In the genomic region with DNA sequence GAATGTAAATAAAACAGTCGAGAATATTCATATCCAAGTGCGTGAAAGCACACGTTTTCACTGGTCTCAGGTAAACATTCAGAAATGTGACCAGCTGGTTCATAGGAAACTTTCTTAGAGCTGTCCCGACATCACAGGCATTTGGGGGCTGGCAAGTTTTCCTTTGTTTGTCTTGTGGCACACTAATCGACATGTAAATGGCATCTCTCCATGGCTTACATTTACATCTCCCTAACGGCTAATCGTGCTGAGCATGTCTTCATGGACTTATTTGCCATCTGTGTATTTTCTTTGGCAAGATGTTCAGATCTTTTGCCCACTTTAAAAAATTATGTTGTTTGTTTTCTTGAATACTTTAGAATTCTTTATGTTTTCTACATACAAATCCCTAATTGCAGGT, we compare ENCODE assay signal across 35 mouse cellular contexts. TPM values are rescaled to one million over a fixed set of nuclear protein-coding genes. Genes with fewer than 3 reads are reported as not detected.
"Had no signal": no experiment of that assay in that cellular context is flagged by ENCODE, and none has a peak within 500 bp of the region (broad histone marks: within the 10 kb centered on the region; RNA-seq: fewer than 3 reads in every experiment).

No protein-coding gene starts in this region.

- H3K27ac ChIP-seq: heart, embryonic 13.5 days; heart, embryonic 15.5 days; hindbrain, embryonic 10.5 days; hindbrain, embryonic 12.5 days; hindbrain, embryonic 13.5 days; hindbrain, embryonic 14.5 days; hindbrain, embryonic 15.5 days; hindbrain, postnatal 0 days; intestine, embryonic 15.5 days; kidney, embryonic 15.5 days; kidney, postnatal 0 days; left cerebral cortex, adult 2 months had no signal

- H3K4me2 ChIP-seq: heart, embryonic 12.5 days; heart, embryonic 13.5 days; heart, embryonic 15.5 days; hindbrain, embryonic 12.5 days; hindbrain, embryonic 13.5 days; hindbrain, embryonic 14.5 days; hindbrain, embryonic 15.5 days; intestine, embryonic 15.5 days; kidney, embryonic 15.5 days had no signal

- H3K4me1 ChIP-seq: heart, embryonic 12.5 days; heart, embryonic 13.5 days; heart, embryonic 15.5 days; hindbrain, embryonic 10.5 days; hindbrain, embryonic 12.5 days; hindbrain, embryonic 13.5 days; hindbrain, embryonic 15.5 days; intestine, embryonic 15.5 days; kidney, embryonic 15.5 days had no signal

- H3K9me3 ChIP-seq: heart, embryonic 15.5 days; hindbrain, embryonic 10.5 days; hindbrain, embryonic 12.5 days; hindbrain, embryonic 13.5 days; hindbrain, embryonic 15.5 days; intestine, embryonic 15.5 days; kidney, embryonic 15.5 days had no signal

- DNase-seq: heart, postnatal 10 days; heart, postnatal 14 days; heart, postnatal 36 days; heart, postnatal 4 days; kidney, adult 11 months; kidney, adult 18-20 months; kidney, adult 2 months; kidney, adult 8-10 months; kidney, adult 9 months; kidney, postnatal 10 days; kidney, postnatal 14 days; kidney, postnatal 25 days; kidney, postnatal 36 days; kidney, postnatal 4 days; layer of hippocampus, adult 9-11 months; layer of hippocampus, postnatal 36 days had no signal

- ATAC-seq: hindbrain, embryonic 16.5 days; hindbrain, postnatal 0 days; inflammation-experienced regulatory T-cells, adult 6 months; intestine, embryonic 15.5 days; intestine, embryonic 16.5 days; intestine, postnatal 0 days had no signal

- H3K27me3 ChIP-seq: heart, embryonic 12.5 days; heart, embryonic 13.5 days; heart, embryonic 15.5 days; hindbrain, embryonic 12.5 days; hindbrain, embryonic 13.5 days; hindbrain, embryonic 15.5 days; intestine, embryonic 15.5 days; kidney, embryonic 15.5 days had no signal

- H3K9ac ChIP-seq: heart, embryonic 12.5 days; heart, embryonic 13.5 days; heart, embryonic 15.5 days; hindbrain, embryonic 12.5 days; hindbrain, embryonic 13.5 days; hindbrain, embryonic 14.5 days; hindbrain, embryonic 15.5 days; intestine, embryonic 15.5 days; kidney, embryonic 15.5 days had no signal

- H3K36me3 ChIP-seq: heart, embryonic 12.5 days; heart, embryonic 13.5 days; heart, embryonic 15.5 days; hindbrain, embryonic 10.5 days; hindbrain, embryonic 12.5 days; hindbrain, embryonic 13.5 days; hindbrain, embryonic 15.5 days; intestine, embryonic 15.5 days; kidney, embryonic 15.5 days had no signal

- H3K4me3 ChIP-seq: heart, embryonic 12.5 days; heart, embryonic 13.5 days; heart, embryonic 15.5 days; hindbrain, embryonic 10.5 days; hindbrain, embryonic 12.5 days; hindbrain, embryonic 13.5 days; hindbrain, embryonic 15.5 days; intestine, embryonic 15.5 days; kidney, embryonic 15.5 days; left cerebral cortex, adult 2 months had no signal

RNA-seq across cellular contexts. Expression of a gene that starts 49.2 kb away (rescaled TPM):
- total RNA-seq: hematopoietic stem cell, adult 5-6 weeks had no signal
- polyA plus RNA-seq: heart, postnatal 0 days; inflammation-experienced regulatory T-cells, adult 6 months had no signal
